Mouse (Mus musculus): ENCODE results near the gene Gpr108.

DNA sequence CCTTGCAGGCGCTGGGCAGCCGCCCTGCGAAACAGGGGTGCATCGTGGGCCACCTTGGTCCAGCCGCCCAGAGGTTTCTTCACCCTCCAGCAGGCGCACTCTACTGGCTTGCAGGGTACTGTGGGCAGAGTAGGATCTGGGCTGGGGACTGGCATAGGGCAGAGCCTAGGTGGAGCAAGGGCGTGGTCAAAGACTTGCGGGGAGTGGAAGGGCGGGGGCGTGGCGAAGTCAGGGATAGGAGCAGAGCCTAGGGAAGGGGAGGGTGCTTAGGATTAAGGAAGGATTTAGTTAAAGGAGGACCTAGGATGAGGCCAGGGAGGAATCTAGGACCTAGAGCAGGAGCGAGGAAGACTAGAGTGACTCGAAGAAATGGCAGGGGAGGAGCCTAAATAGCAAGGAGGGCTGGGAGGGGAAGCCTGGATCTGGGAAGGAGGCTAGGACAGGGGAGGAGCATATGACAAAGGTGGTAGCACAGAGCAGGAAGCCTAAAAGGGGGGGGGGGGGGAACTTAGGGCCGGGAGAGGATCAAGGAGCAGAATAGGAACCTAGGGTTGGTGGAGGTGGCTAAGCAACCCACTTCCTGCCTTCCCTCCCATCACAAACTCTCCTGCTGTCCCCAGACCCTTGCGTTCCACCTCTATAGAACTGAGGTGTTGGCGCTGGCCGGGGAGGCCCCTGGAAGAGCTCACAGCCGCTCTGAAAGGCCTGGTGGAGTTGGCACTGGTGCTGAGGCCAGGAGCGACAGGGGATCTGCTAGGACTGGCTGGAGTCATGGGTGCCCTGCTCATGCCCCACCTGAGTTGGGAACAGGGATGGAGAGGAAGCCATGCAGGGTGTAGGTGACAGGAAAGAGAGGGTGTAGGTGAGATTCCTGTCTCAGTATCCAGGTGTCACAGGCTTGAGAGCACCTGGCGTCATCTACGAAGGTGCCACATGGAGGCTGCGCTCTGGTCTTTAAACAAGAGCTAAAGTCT is 17.0 kb upstream of the Gpr108 start:
- no peak for TF ChIP-seq POLR2A (IDR thresholded peaks at IDR 0.05; ENCODE audit: borderline replicate concordance, insufficient read depth, low read length)
- TF ChIP-seq CTCF (IDR thresholded peaks at IDR 0.05; ENCODE audit: borderline replicate concordance, insufficient read depth, low read depth, low read length): no peak
